Mouse (Mus musculus): Measurements from ENCODE around the gene Slc19a1. TPM values are rescaled to one million over a fixed set of nuclear protein-coding genes. Genes with fewer than 3 reads are reported as not detected.

Gene Slc19a1
- 22.3 and 22.5 TPM in 2 replicates for polyA plus RNA-seq (2015; fragmentation: Nextera tagmentation; extraction: Ambion mirVana)

GRCm38 (mm10) chr10:77031768-77032375 lies at the start of gene Slc19a1:
TSS of gene Slc19a1 (plus strand) at chr10:77032241.

Other genes starting within 250 kb of the Slc19a1 start
- gene Pcbp3, start 70.4 kb upstream of the Slc19a1 start, polyA plus RNA-seq (2015; fragmentation: Nextera tagmentation; extraction: Ambion mirVana) = 5.8 and 6.5 TPM in 2 replicates
- 17.4 and 22.2 TPM in 2 replicates for gene Col18a1, start 134.3 kb downstream of the Slc19a1 start, polyA plus RNA-seq (2015; fragmentation: Nextera tagmentation; extraction: Ambion mirVana)
- 27.4 and 35.2 TPM in 2 replicates for gene Pofut2, start 227.0 kb downstream of the Slc19a1 start, polyA plus RNA-seq (2015; fragmentation: Nextera tagmentation; extraction: Ambion mirVana)

Measured in spleen, postnatal 0 days (tissue).